In the genomic region with DNA sequence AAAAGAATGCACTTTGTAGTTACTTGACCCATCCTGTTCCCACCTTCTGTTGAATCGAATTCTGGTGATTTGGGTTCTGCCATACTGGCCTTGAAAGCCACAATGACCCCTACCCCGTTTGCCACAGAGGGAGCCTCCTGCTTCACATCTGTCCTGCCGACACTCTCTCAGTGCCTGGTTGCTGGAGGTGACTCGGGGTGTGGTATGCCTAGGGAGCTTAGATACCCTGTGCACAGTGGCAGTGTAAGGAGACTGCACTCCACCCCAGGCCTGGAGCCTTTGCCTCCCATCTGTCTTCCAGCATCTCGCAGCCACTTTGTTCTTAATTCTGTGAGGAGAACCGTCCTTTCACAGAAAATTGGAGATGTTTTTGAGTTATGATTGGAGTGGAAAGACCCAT, we compare ENCODE assay signal across 9 mouse cellular contexts. TPM values are rescaled to one million over a fixed set of nuclear protein-coding genes. Genes with fewer than 3 reads are reported as not detected.
DNase-seq lines count a peak whose midpoint lies in the region; ATAC-seq and TF ChIP-seq lines count a peak whose summit lies in the region.
"Had no signal": no experiment of that assay in that cellular context is flagged by ENCODE, and none has a peak within 500 bp of the region (broad histone marks: within the 10 kb centered on the region; RNA-seq: fewer than 3 reads in every experiment).

No protein-coding gene starts in this region.

- no peak for TF ChIP-seq EP300 in stomach, postnatal 0 days (optimal IDR thresholded peaks at IDR 0.05)

- H3K9ac ChIP-seq in neural tube, embryonic 12.5 days: no peak overlapping the region
- H3K9ac ChIP-seq in stomach, postnatal 0 days (ENCODE audit: low read length): peak overlapping the region; percentile 32; the same call in 1 of the 2 replicates

- no peak for DNase-seq in gastrocnemius, adult 2 months
- no peak for DNase-seq in gastrocnemius, adult 18-20 months (ENCODE audit: low spot score)
- no peak for DNase-seq in neural tube, embryonic 10.5 days (ENCODE audit: extremely low spot score, low spot score)
- DNase-seq in limb, embryonic 10.5 days (ENCODE audit: low spot score): no peak
- no peak for DNase-seq in stomach, postnatal 0 days (ENCODE audit: low spot score)
- no peak for DNase-seq in adrenal gland, adult 8-10 months

- no peaks in the 10 kb centered on the region for H3K36me3 ChIP-seq in neural tube, embryonic 12.5 days
- H3K36me3 ChIP-seq in limb, embryonic 10.5 days: 0 out of 2 replicates have a peak, but pooled peaks cover 3% of the 10 kb centered on the region
- H3K36me3 ChIP-seq in stomach, postnatal 0 days (ENCODE audit: control insufficient read depth, insufficient read depth, low read length): no peaks in the 10 kb centered on the region

- peak overlapping the region; percentile 99 for H3K27ac ChIP-seq in gastrocnemius, adult 2 months
- H3K27ac ChIP-seq in neural tube, embryonic 12.5 days: 0 out of 2 replicates have a peak overlapping the region, but pooled peaks have one; percentile 15
- H3K27ac ChIP-seq in limb, embryonic 10.5 days: peak overlapping the region; percentile 70
- H3K27ac ChIP-seq in stomach, postnatal 0 days (replicated peaks): peak overlapping the region; percentile 82

- intact Hi-C loops in gastrocnemius, adult 2 months (cut with DNase I): no loop called here

- H3K4me3 ChIP-seq in gastrocnemius, adult 2 months: peak overlapping the region; percentile 57
- no peak overlapping the region for H3K4me3 ChIP-seq in neural tube, embryonic 12.5 days
- no peak overlapping the region for H3K4me3 ChIP-seq in limb, embryonic 10.5 days
- H3K4me3 ChIP-seq in stomach, postnatal 0 days (ENCODE audit: low read depth, low read length): no peak overlapping the region

- H3K4me1 ChIP-seq in neural tube, embryonic 12.5 days: peaks cover 20% of the 10 kb centered on the region
- peaks cover 60% of the 10 kb centered on the region for H3K4me1 ChIP-seq in limb, embryonic 10.5 days
- H3K4me1 ChIP-seq in stomach, postnatal 0 days (replicated peaks; ENCODE audit: control insufficient read depth, insufficient read depth): peaks cover 28% of the 10 kb centered on the region

- peaks cover 4% of the 10 kb centered on the region for H3K27me3 ChIP-seq in neural tube, embryonic 12.5 days (replicated peaks)
- H3K27me3 ChIP-seq in limb, embryonic 10.5 days (ENCODE audit: low read depth, poor library complexity, severe bottlenecking): no peaks in the 10 kb centered on the region
- no peaks in the 10 kb centered on the region for H3K27me3 ChIP-seq in stomach, postnatal 0 days (ENCODE audit: control insufficient read depth, insufficient read depth, low read length)
- H3K27me3 ChIP-seq: megakaryocyte, embryonic 14.5 days had no signal

- ATAC-seq in neural tube, embryonic 12.5 days (ENCODE audit: low FRiP score, low read depth): no peak
- no peak for ATAC-seq in stomach, postnatal 0 days (ENCODE audit: low FRiP score, low TSS enrichment)
- ATAC-seq in granulocyte monocyte progenitor cell, adult 5-6 weeks (replicated peaks; ENCODE audit: poor library complexity, severe bottlenecking): no peak

- H3K9me3 ChIP-seq in neural tube, embryonic 12.5 days: no peaks in the 10 kb centered on the region
- H3K9me3 ChIP-seq in limb, embryonic 10.5 days (replicated peaks): no peaks in the 10 kb centered on the region
- H3K9me3 ChIP-seq in stomach, postnatal 0 days (ENCODE audit: control insufficient read depth, low read length): no peaks in the 10 kb centered on the region
- H3K9me3 ChIP-seq: megakaryocyte, embryonic 14.5 days had no signal

- no peak for TF ChIP-seq CTCF in gastrocnemius, adult 2 months (IDR thresholded peaks at IDR 0.05)
- TF ChIP-seq CTCF in stomach, postnatal 0 days (IDR thresholded peaks at IDR 0.05; ENCODE audit: low read depth): no peak

- no peak overlapping the region for H3K4me2 ChIP-seq in neural tube, embryonic 12.5 days (replicated peaks)
- H3K4me2 ChIP-seq in stomach, postnatal 0 days (replicated peaks; ENCODE audit: low read depth): no peak overlapping the region

- 52% methylated on average over 6 of the region's 6 CpGs for WGBS in neural tube, embryonic 12.5 days
- WGBS in limb, embryonic 10.5 days: 31% methylated on average over 6 of the region's 6 CpGs
- WGBS in stomach, postnatal 0 days: 35% methylated on average over 6 of the region's 6 CpGs

RNA-seq across cellular contexts. Expression of a gene that starts 5.7 kb away (rescaled TPM):
- 100 to 1,000 TPM; 133 to 186 TPM for total RNA-seq in gastrocnemius, adult 2 months (2021)
- 100 to 1,000 TPM; 129 to 219 TPM for total RNA-seq in gastrocnemius, adult 18-20 months (2021)
- 4.5 and 4.7 TPM in 2 replicates for polyA plus RNA-seq in neural tube, embryonic 12.5 days (2016; fragmentation: Nextera tagmentation; extraction: Ambion mirVana)
- polyA plus RNA-seq in limb, embryonic 10.5 days (2016; fragmentation: Nextera tagmentation; extraction: Ambion mirVana): 9.3 TPM in 2 replicates
- 17.7 and 19.2 TPM in 2 replicates for polyA plus RNA-seq in stomach, postnatal 0 days (2015; fragmentation: Nextera tagmentation; extraction: Ambion mirVana)
- total RNA-seq in adrenal gland, adult 8-10 months (2022): 100 to 1,000 TPM; 146 to 189 (median 168) TPM
- total RNA-seq in granulocyte monocyte progenitor cell, adult 5-6 weeks (2014; fragmentation: Nextera tagmentation): 8.0 and 9.8 TPM in 2 replicates
- 5.6 and 7.0 TPM in 2 replicates for total RNA-seq in granulocyte monocyte progenitor cell, adult 5-6 weeks (2017)

Comparison
In these comparisons a context has a peak if more than half of its experiments do, and no peak if none do; other contexts are left out.
1. H3K27ac ChIP-seq: peak in every context shown above with its lines; median percentile 99 in gastrocnemius, adult 2 months; 82 in stomach, postnatal 0 days; 70 in limb, embryonic 10.5 days; 15 in neural tube, embryonic 12.5 days.
2. RNA of a gene that starts 5.7 kb away (total RNA-seq): 129 to 219 TPM in gastrocnemius, adult 18-20 months, 133 to 186 TPM in gastrocnemius, adult 2 months and 146 to 189 TPM in adrenal gland, adult 8-10 months; 5.6 to 9.8 TPM in granulocyte monocyte progenitor cell, adult 5-6 weeks; every median in the first group is over 10 times any median in the second.